Mouse (Mus musculus) heart, postnatal 14 days (tissue): ENCODE results near the gene Hoxa11. TPM values are rescaled to one million over a fixed set of nuclear protein-coding genes. Genes with fewer than 3 reads are reported as not detected.

Experiments used
- DNase-seq, 2 experiments: peaks; one replicate each; pipeline ENCODE4 v3.0.0; 2021 to 2022
- intact Hi-C: fragments of 180-260 bp; cut with DNase I; formaldehyde crosslinking; loops from one replicate; pipeline ENCODE4 v1.15.1; 2025
- microRNA-seq, 2 experiments: library from miRNA; unstranded; fragments of <30 nt; microRNA quantifications; one replicate each; pipeline ENCODE4 v1.2.0; 2021 to 2022
- total RNA-seq, 2 experiments: library from RNA; stranded (reverse); gene quantifications; 2 replicates each; pipeline ENCODE4 v1.2.3; 2021

The Hoxa11 gene
- total RNA-seq, 2 experiments from 2014 or later = not detected

- intact Hi-C loops = loop anchor here (2.0 to 5.0 kb wide), 2 partner anchors 110 to 194 kb away; no protein-coding TSS in a partner anchor
- DNase-seq = no peak
These were observed 48.8 kb downstream of the Hoxa11 start for GRCm38 (mm10) chr6:52196811-52197210.

GRCm38 (mm10) chr6:52194690-52195089 lies 50.9 kb downstream of the Hoxa11 start:
- DNase-seq = no peak
- intact Hi-C loops = loop anchor here (5.0 kb wide), 1 partner anchor 107 kb away; no protein-coding TSS in a partner anchor

Small RNA genes within 50 kb of the gene (microRNA-seq; reads per million reads assigned to microRNA genes)
- 3.6 to 76.3 reads per million in 2 experiments for gene Mir196b

Other genes starting within 250 kb of the Hoxa11 start
- gene Skap2, start 233.3 kb downstream of the Hoxa11 start, total RNA-seq = 10 to 100 TPM in 1 of 2 experiments, 1 to 10 TPM in 1; 7.3 to 10.4 TPM
- under 1 TPM; 0.15 to 0.22 TPM for gene Hoxa1, start 87.5 kb downstream of the Hoxa11 start, total RNA-seq
- under 1 TPM; 0.24 to 0.76 TPM for gene Hoxa2, start 81.0 kb downstream of the Hoxa11 start, total RNA-seq
- gene 5730596B20Rik, start 68.3 kb downstream of the Hoxa11 start, total RNA-seq = under 1 TPM; 0.17 to 0.20 TPM
- under 1 TPM; 0.44 to 0.62 TPM for gene Hoxa4, start 54.1 kb downstream of the Hoxa11 start, total RNA-seq
- gene Hoxa5, start 41.2 kb downstream of the Hoxa11 start, total RNA-seq = 1 to 10 TPM; 1.4 to 2.1 TPM
- gene Hoxa6, start 37.1 kb downstream of the Hoxa11 start, total RNA-seq = not detected
- gene Hoxa3, start 32.5 kb downstream of the Hoxa11 start, total RNA-seq = 1 to 10 TPM; 1.2 TPM
- gene Gm28308, start 32.5 kb downstream of the Hoxa11 start, total RNA-seq = not detected
- under 1 TPM; 0.17 to 0.29 TPM for gene Hoxa7, start 24.0 kb downstream of the Hoxa11 start, total RNA-seq
- gene Hoxa9, start 14.7 kb downstream of the Hoxa11 start, total RNA-seq = not detected
- gene Hoxa10, start 5.0 kb downstream of the Hoxa11 start, total RNA-seq = not detected
- gene Hoxa13, start 15.1 kb upstream of the Hoxa11 start, total RNA-seq = not detected
- not detected for gene Evx1, start 67.7 kb upstream of the Hoxa11 start, total RNA-seq